Mouse (Mus musculus): ENCODE data around the gene Klf15. TPM values are rescaled to one million over a fixed set of nuclear protein-coding genes. Genes with fewer than 3 reads are reported as not detected.

Klf15 gene
- 6.8 and 7.1 TPM in 2 replicates for polyA plus RNA-seq (2015; fragmentation: Nextera tagmentation; extraction: Ambion mirVana)

- under 1% methylated on average over 70 of the region's 70 CpGs for WGBS
- H3K4me1 ChIP-seq: peaks cover 27% of the 10 kb centered on the region
- H3K9ac ChIP-seq: peak within 1 kb of the TSS; percentile 48
- H3K9me3 ChIP-seq (replicated peaks): no peaks in the 10 kb centered on the region
- H3K27ac ChIP-seq (replicated peaks): no peak within 1 kb of the TSS
- H3K36me3 ChIP-seq: no peaks in the 10 kb centered on the region
- peak within 1 kb of the TSS; percentile 63 for H3K4me3 ChIP-seq (replicated peaks)
- ATAC-seq (ENCODE audit: insufficient number of reproducible peaks, low FRiP score, low TSS enrichment, low read depth): peak; percentile 75
- H3K27me3 ChIP-seq: peaks cover 19% of the 10 kb centered on the region
- H3K4me2 ChIP-seq (replicated peaks): peak within 1 kb of the TSS; percentile 100
These were observed at the start of gene Klf15 for GRCm38 (mm10) chr6:90462181-90462706. TSS of gene Klf15 (plus strand) at chr6:90462576.

- Histone ChIP-seq H3K9me3 (replicated peaks) (no peaks in the 10 kb centered on the region), H3K4me2 (replicated peaks) (peak overlapping the region; percentile 48), H3K9ac (no peak overlapping the region), H3K4me1 (peaks cover 8% of the 10 kb centered on the region), H3K27ac (replicated peaks) (no peak overlapping the region), H3K4me3 (replicated peaks) (peak overlapping the region; percentile 24), H3K36me3 (no peaks in the 10 kb centered on the region), H3K27me3 (peaks cover 5% of the 10 kb centered on the region; the same call in 1 of the 2 replicates)
- 4% methylated on average over 14 of the region's 14 CpGs for WGBS
- ATAC-seq (ENCODE audit: insufficient number of reproducible peaks, low FRiP score, low TSS enrichment, low read depth): peak; percentile 70
These were observed 39.8 kb upstream of the Klf15 start for GRCm38 (mm10) chr6:90422565-90422964.

GRCm38 (mm10) chr6:90425361-90425760, 37.0 kb upstream of the Klf15 start:
- ATAC-seq (ENCODE audit: insufficient number of reproducible peaks, low FRiP score, low TSS enrichment, low read depth): no peak
- Histone ChIP-seq H3K9me3 (replicated peaks) (no peaks in the 10 kb centered on the region), H3K27ac (replicated peaks) (no peak overlapping the region), H3K9ac (no peak overlapping the region), H3K36me3 (no peaks in the 10 kb centered on the region), H3K4me3 (replicated peaks) (no peak overlapping the region), H3K27me3 (peaks cover 7% of the 10 kb centered on the region; the same call in 1 of the 2 replicates), H3K4me2 (replicated peaks) (no peak overlapping the region), H3K4me1 (peaks cover 20% of the 10 kb centered on the region)
- 82% methylated on average over 3 of the region's 3 CpGs for WGBS

- H3K27ac ChIP-seq (replicated peaks): no peak overlapping the region
- whole genome bisulfite sequencing: 58% methylated on average over 4 of the region's 4 CpGs
- H3K4me1 ChIP-seq: peaks cover 20% of the 10 kb centered on the region
- no peak overlapping the region for H3K4me3 ChIP-seq (replicated peaks)
- no peaks in the 10 kb centered on the region for H3K36me3 ChIP-seq
- no peaks in the 10 kb centered on the region for H3K9me3 ChIP-seq (replicated peaks)
- peaks cover 7% of the 10 kb centered on the region; the same call in 1 of the 2 replicates for H3K27me3 ChIP-seq
- H3K9ac ChIP-seq: no peak overlapping the region
- no peak for ATAC-seq (ENCODE audit: insufficient number of reproducible peaks, low FRiP score, low TSS enrichment, low read depth)
- no peak overlapping the region for H3K4me2 ChIP-seq (replicated peaks)
These were observed 36.4 kb upstream of the Klf15 start for GRCm38 (mm10) chr6:90426003-90426402.

- no peaks in the 10 kb centered on the region for H3K36me3 ChIP-seq
- WGBS: 0% methylated on average over 31 of the region's 31 CpGs
- peaks cover 12% of the 10 kb centered on the region for H3K4me1 ChIP-seq
- no peak within 1 kb of the TSS for H3K27ac ChIP-seq (replicated peaks)
- no peaks in the 10 kb centered on the region for H3K9me3 ChIP-seq (replicated peaks)
- peak within 1 kb of the TSS; percentile 44 for H3K4me3 ChIP-seq (replicated peaks)
- H3K4me2 ChIP-seq (replicated peaks): peak within 1 kb of the TSS; percentile 86
- peaks cover 7% of the 10 kb centered on the region; the same call in 1 of the 2 replicates for H3K27me3 ChIP-seq
- ATAC-seq (ENCODE audit: insufficient number of reproducible peaks, low FRiP score, low TSS enrichment, low read depth): peak; percentile 72; the same call in 1 of the 2 replicates
- peak within 1 kb of the TSS; percentile 26 for H3K9ac ChIP-seq
These were observed 33.9 kb upstream of the Klf15 start, which contains the start of gene Cfap100 for GRCm38 (mm10) chr6:90428380-90428974. TSS of gene Cfap100 (minus strand) at chr6:90428797.

GRCm38 (mm10) chr6:90429911-90430310, 32.5 kb upstream of the Klf15 start:
- H3K9me3 ChIP-seq (replicated peaks): no peaks in the 10 kb centered on the region
- 71% methylated on average over 14 of the region's 14 CpGs for WGBS
- H3K9ac ChIP-seq: no peak overlapping the region
- no peak for ATAC-seq (ENCODE audit: insufficient number of reproducible peaks, low FRiP score, low TSS enrichment, low read depth)
- H3K4me2 ChIP-seq (replicated peaks): no peak overlapping the region
- H3K4me3 ChIP-seq (replicated peaks): no peak overlapping the region
- peaks cover 7% of the 10 kb centered on the region; the same call in 1 of the 2 replicates for H3K27me3 ChIP-seq
- no peak overlapping the region for H3K27ac ChIP-seq (replicated peaks)
- peaks cover 12% of the 10 kb centered on the region for H3K4me1 ChIP-seq
- no peaks in the 10 kb centered on the region for H3K36me3 ChIP-seq

- Histone ChIP-seq H3K36me3 (no peaks in the 10 kb centered on the region), H3K4me1 (peaks cover 12% of the 10 kb centered on the region), H3K4me3 (replicated peaks) (no peak overlapping the region), H3K27ac (replicated peaks) (no peak overlapping the region), H3K4me2 (replicated peaks) (no peak overlapping the region), H3K9me3 (replicated peaks) (no peaks in the 10 kb centered on the region), H3K27me3 (peaks cover 7% of the 10 kb centered on the region; the same call in 1 of the 2 replicates), H3K9ac (no peak overlapping the region)
- ATAC-seq (ENCODE audit: insufficient number of reproducible peaks, low FRiP score, low TSS enrichment, low read depth): no peak
- 59% methylated on average over 2 of the region's 2 CpGs for WGBS
These were observed 30.9 kb upstream of the Klf15 start for GRCm38 (mm10) chr6:90431487-90431886.

- H3K27ac ChIP-seq (replicated peaks): no peak overlapping the region
- no peaks in the 10 kb centered on the region for H3K27me3 ChIP-seq
- no peak for ATAC-seq (ENCODE audit: insufficient number of reproducible peaks, low FRiP score, low TSS enrichment, low read depth)
- H3K4me3 ChIP-seq (replicated peaks): no peak overlapping the region
- H3K36me3 ChIP-seq: no peaks in the 10 kb centered on the region
- H3K9ac ChIP-seq: no peak overlapping the region
- H3K4me2 ChIP-seq (replicated peaks): no peak overlapping the region
- H3K9me3 ChIP-seq (replicated peaks): no peaks in the 10 kb centered on the region
- no peaks in the 10 kb centered on the region for H3K4me1 ChIP-seq
- 62% methylated on average over 3 of the region's 3 CpGs for WGBS
These were observed 27.7 kb upstream of the Klf15 start for GRCm38 (mm10) chr6:90434687-90435086.

GRCm38 (mm10) chr6:90435195-90435618, 27.2 kb upstream of the Klf15 start:
- 16% methylated on average over 11 of the region's 11 CpGs for WGBS
- Histone ChIP-seq H3K27ac (replicated peaks) (no peak overlapping the region), H3K9ac (no peak overlapping the region), H3K4me2 (replicated peaks) (no peak overlapping the region), H3K4me1 (no peaks in the 10 kb centered on the region), H3K27me3 (no peaks in the 10 kb centered on the region), H3K4me3 (replicated peaks) (no peak overlapping the region), H3K36me3 (no peaks in the 10 kb centered on the region), H3K9me3 (replicated peaks) (no peaks in the 10 kb centered on the region)
- ATAC-seq (ENCODE audit: insufficient number of reproducible peaks, low FRiP score, low TSS enrichment, low read depth): no peak

- Histone ChIP-seq H3K4me1 (no peaks in the 10 kb centered on the region), H3K27ac (replicated peaks) (no peak overlapping the region), H3K9ac (no peak overlapping the region), H3K27me3 (no peaks in the 10 kb centered on the region), H3K4me2 (replicated peaks) (no peak overlapping the region), H3K9me3 (replicated peaks) (no peaks in the 10 kb centered on the region), H3K4me3 (replicated peaks) (no peak overlapping the region), H3K36me3 (no peaks in the 10 kb centered on the region)
- ATAC-seq (ENCODE audit: insufficient number of reproducible peaks, low FRiP score, low TSS enrichment, low read depth): no peak
- WGBS: 82% methylated on average over 10 of the region's 10 CpGs
These were observed 26.0 kb upstream of the Klf15 start for GRCm38 (mm10) chr6:90436192-90436907.

GRCm38 (mm10) chr6:90437041-90437440, 25.3 kb upstream of the Klf15 start:
- no peak overlapping the region for H3K27ac ChIP-seq (replicated peaks)
- H3K27me3 ChIP-seq: no peaks in the 10 kb centered on the region
- no peaks in the 10 kb centered on the region for H3K36me3 ChIP-seq
- H3K9ac ChIP-seq: no peak overlapping the region
- H3K4me1 ChIP-seq: no peaks in the 10 kb centered on the region
- no peak overlapping the region for H3K4me2 ChIP-seq (replicated peaks)
- no peak overlapping the region for H3K4me3 ChIP-seq (replicated peaks)
- WGBS: 81% methylated on average over 3 of the region's 3 CpGs
- ATAC-seq (ENCODE audit: insufficient number of reproducible peaks, low FRiP score, low TSS enrichment, low read depth): no peak
- H3K9me3 ChIP-seq (replicated peaks): no peaks in the 10 kb centered on the region
